Mouse (Mus musculus) embryonic facial prominence, embryonic 11.5 days (tissue): Measurements from ENCODE around the gene Prkab2. TPM values are rescaled to one million over a fixed set of nuclear protein-coding genes. Genes with fewer than 3 reads are reported as not detected.

Source experiments
- ATAC-seq: fragments of 200-750 bp; cut with Nextera tagmentation; replicated peaks from 2 replicates; pipeline ENCODE4 v1.8.0; 2017; ENCODE audit warnings: low read depth; ENCODE audit not compliant: insufficient number of reproducible peaks, low FRiP score, low TSS enrichment
- DNase-seq: peaks from one replicate; pipeline ENCODE4 v3.0.0-alpha.2; 2015; ENCODE audit warnings: low spot score
- H3K27ac ChIP-seq: fragments of 300-500 bp; sonication (generic); replicated peaks from 2 replicates; pipeline ENCODE4 v1.5.1; 2014; ENCODE audit warnings: mild to moderate bottlenecking, low read depth, low read length, control low read depth
- H3K27me3 ChIP-seq: fragments of 300-500 bp; sonication (generic); 2 replicates; pipeline ENCODE4 v1.6.1; 2014; ENCODE audit warnings: mild to moderate bottlenecking, low read length, moderate library complexity, mixed read lengths; ENCODE audit not compliant: control insufficient read depth, insufficient read depth
- H3K36me3 ChIP-seq: fragments of 300-500 bp; sonication (generic); replicated peaks from 2 replicates; pipeline ENCODE4 v1.6.1; 2014; ENCODE audit warnings: low read depth, mild to moderate bottlenecking, low read length, moderate library complexity, mixed read lengths; ENCODE audit not compliant: control insufficient read depth, insufficient read depth
- H3K4me1 ChIP-seq: fragments of 300-500 bp; sonication (generic); 2 replicates; pipeline ENCODE4 v1.6.1; 2014; ENCODE audit warnings: low read length, mixed read lengths; ENCODE audit not compliant: control insufficient read depth, insufficient read depth
- H3K4me2 ChIP-seq: fragments of 300-500 bp; sonication (generic); 2 replicates; pipeline ENCODE4 v1.6.1; 2014; ENCODE audit warnings: low read depth, mild to moderate bottlenecking, control low read depth, low read length, moderate library complexity
- H3K4me3 ChIP-seq: fragments of 300-500 bp; sonication (generic); 2 replicates; pipeline ENCODE4 v1.5.1; 2014; ENCODE audit warnings: low read depth, low read length, control low read depth
- H3K9ac ChIP-seq: fragments of 300-500 bp; sonication (generic); replicated peaks from 2 replicates; pipeline ENCODE4 v1.6.1; 2014; ENCODE audit warnings: mild to moderate bottlenecking, control low read depth, low read length
- H3K9me3 ChIP-seq: fragments of 300-500 bp; sonication (generic); replicated peaks from 2 replicates; pipeline ENCODE4 v1.6.1; 2016; ENCODE audit warnings: mild to moderate bottlenecking, low read length, inconsistent platforms, mixed read lengths; ENCODE audit not compliant: control insufficient read depth
- WGBS: fragments of 180-500 bp; shearing (Covaris S2); extraction: QIAGEN DNeasy Blood & Tissue Kit; methylation state at CpG from one replicate; pipeline ENCODE4 v1.1.7; 2014; 5-methylcytosine and 5-hydroxymethylcytosine counted together
- polyA plus RNA-seq: library from polyadenylated mRNA; unstranded; fragments of >200 nt; fragmentation: Nextera tagmentation; extraction: Ambion mirVana; gene quantifications from 2 replicates; pipeline ENCODE4 v1.2.1, GENCODE M21; 2014

The Prkab2 gene
- polyA plus RNA-seq, 1 experiment from 2014 or later, result 6.2 TPM

- Histone ChIP-seq H3K9me3 (no peaks in the 10 kb centered on the region), H3K4me1 (no peaks in the 10 kb centered on the region), H3K27ac (no peak overlapping the region), H3K9ac (no peak overlapping the region), H3K36me3 (no peaks in the 10 kb centered on the region), H3K4me3 (no peak overlapping the region), H3K4me2 (no peak overlapping the region), H3K27me3 (no peaks in the 10 kb centered on the region)
- WGBS, result 86% methylated on average over 8 of the region's 8 CpGs
- no peak for ATAC-seq
- DNase-seq, result no peak
These were observed 40.1 kb upstream of the Prkab2 start for GRCm38 (mm10) chr3:97617899-97618298.

GRCm38 (mm10) chr3:97620657-97621056 lies 37.3 kb upstream of the Prkab2 start:
- Histone ChIP-seq H3K4me3 (no peak overlapping the region), H3K4me2 (no peak overlapping the region), H3K9me3 (no peaks in the 10 kb centered on the region), H3K27ac (no peak overlapping the region), H3K27me3 (no peaks in the 10 kb centered on the region), H3K36me3 (no peaks in the 10 kb centered on the region), H3K9ac (no peak overlapping the region), H3K4me1 (no peaks in the 10 kb centered on the region)
- ATAC-seq (no peak), DNase-seq (no peak)
- 84% methylated on average over 4 of the region's 4 CpGs for WGBS

- no peaks in the 10 kb centered on the region for H3K27me3 ChIP-seq
- H3K4me1 ChIP-seq, result no peaks in the 10 kb centered on the region
- H3K9ac ChIP-seq, result no peak overlapping the region
- H3K4me2 ChIP-seq, result no peak overlapping the region
- WGBS, result 42% methylated on average over 2 of the region's 2 CpGs
- H3K4me3 ChIP-seq, result no peak overlapping the region
- H3K36me3 ChIP-seq, result no peaks in the 10 kb centered on the region
- no peaks in the 10 kb centered on the region for H3K9me3 ChIP-seq
- DNase-seq (no peak), ATAC-seq (no peak)
- no peak overlapping the region for H3K27ac ChIP-seq
These were observed 33.4 kb upstream of the Prkab2 start for GRCm38 (mm10) chr3:97624611-97625010.

- H3K4me1 ChIP-seq, result no peaks in the 10 kb centered on the region
- WGBS, result 79% methylated on average over 7 of the region's 7 CpGs
- no peak overlapping the region for H3K9ac ChIP-seq
- H3K27me3 ChIP-seq, result no peaks in the 10 kb centered on the region
- H3K27ac ChIP-seq, result no peak overlapping the region
- no peaks in the 10 kb centered on the region for H3K36me3 ChIP-seq
- H3K9me3 ChIP-seq, result no peaks in the 10 kb centered on the region
- H3K4me2 ChIP-seq, result no peak overlapping the region; the same call in 1 of the 2 replicates
- DNase-seq (no peak), ATAC-seq (no peak)
- H3K4me3 ChIP-seq, result no peak overlapping the region; the same call in 1 of the 2 replicates
These were observed 30.1 kb upstream of the Prkab2 start for GRCm38 (mm10) chr3:97627893-97628292.

DNA sequence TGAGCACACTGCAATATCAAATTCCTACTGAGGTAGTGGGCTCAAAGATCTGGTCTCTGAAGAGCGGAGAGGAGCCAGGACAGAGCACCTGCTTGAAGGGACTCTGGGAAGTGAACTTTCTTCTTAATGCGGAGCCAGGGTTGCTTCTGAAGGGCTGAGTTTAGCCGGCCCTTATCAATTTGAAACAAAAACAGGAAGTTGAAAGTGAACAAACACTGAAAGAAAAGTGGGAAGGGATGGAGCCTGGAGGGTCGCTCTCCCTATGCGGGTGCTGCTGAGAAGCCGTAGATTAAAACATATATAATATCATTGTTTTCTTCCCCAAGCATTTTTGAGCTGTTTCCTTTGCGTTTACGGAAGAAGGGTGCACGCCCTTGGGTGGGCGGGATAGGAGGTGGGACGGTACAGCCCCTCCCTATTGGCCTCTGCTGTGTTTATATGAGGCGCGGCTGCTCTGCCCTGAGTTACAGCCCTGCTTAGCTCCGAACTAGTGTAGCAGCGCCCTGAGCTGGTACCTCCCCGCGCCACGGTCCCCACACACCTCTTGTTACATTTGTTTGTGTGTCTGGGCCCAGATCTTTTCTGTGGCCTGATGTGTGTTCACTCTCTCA lies 29.5 kb upstream of the Prkab2 start, which contains the start of gene Fmo5:
Fmo5 (plus strand) TSS at position 414 of the 611 bp plus-strand sequence.
- Histone ChIP-seq H3K4me1 (no peaks in the 10 kb centered on the region), H3K27me3 (no peaks in the 10 kb centered on the region), H3K36me3 (no peaks in the 10 kb centered on the region), H3K4me3 (peak within 1 kb of the TSS; percentile 30), H3K4me2 (peak within 1 kb of the TSS; percentile 28), H3K27ac (no peak within 1 kb of the TSS), H3K9ac (peak within 1 kb of the TSS; percentile 37), H3K9me3 (no peaks in the 10 kb centered on the region)
- ATAC-seq, result 0 out of 2 replicates have a peak, but pooled peaks have one; percentile 70
- DNase-seq, result peak; percentile 44
- 4% methylated on average over 18 of the region's 18 CpGs for WGBS

DNA sequence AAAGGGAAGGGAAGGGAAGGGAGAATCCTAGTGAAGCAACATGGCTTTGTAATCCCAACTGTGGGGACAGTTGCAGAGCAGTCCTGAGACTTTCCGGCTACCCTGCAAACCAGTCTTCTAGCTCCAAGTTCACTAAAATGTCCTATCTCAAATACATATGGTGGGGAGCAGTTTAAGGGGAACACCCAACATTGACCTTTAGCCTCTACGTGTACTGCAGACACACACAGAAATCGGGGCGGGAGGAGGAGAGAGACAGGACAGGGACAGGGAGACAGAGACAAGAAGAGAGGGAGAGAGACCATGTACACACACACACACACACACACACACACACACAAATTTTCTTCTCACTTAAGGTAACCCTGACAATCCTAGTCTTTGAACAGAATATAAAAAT lies 28.1 kb upstream of the Prkab2 start:
- H3K4me3 ChIP-seq, result no peak overlapping the region
- no peaks in the 10 kb centered on the region for H3K27me3 ChIP-seq
- H3K36me3 ChIP-seq, result no peaks in the 10 kb centered on the region
- no peak overlapping the region for H3K9ac ChIP-seq
- no peaks in the 10 kb centered on the region for H3K4me1 ChIP-seq
- no peaks in the 10 kb centered on the region for H3K9me3 ChIP-seq
- DNase-seq, result no peak
- no peak for ATAC-seq
- H3K4me2 ChIP-seq, result no peak overlapping the region
- H3K27ac ChIP-seq, result no peak overlapping the region
- 82% methylated on average over 4 of the region's 4 CpGs for WGBS

GRCm38 (mm10) chr3:97630746-97631145 lies 27.2 kb upstream of the Prkab2 start:
- no peaks in the 10 kb centered on the region for H3K27me3 ChIP-seq
- H3K4me2 ChIP-seq, result no peak overlapping the region
- no peak overlapping the region for H3K4me3 ChIP-seq
- WGBS, result 90% methylated on average over 4 of the region's 4 CpGs
- no peaks in the 10 kb centered on the region for H3K9me3 ChIP-seq
- H3K36me3 ChIP-seq, result no peaks in the 10 kb centered on the region
- no peak overlapping the region for H3K27ac ChIP-seq
- no peak overlapping the region for H3K9ac ChIP-seq
- ATAC-seq (no peak), DNase-seq (no peak)
- no peaks in the 10 kb centered on the region for H3K4me1 ChIP-seq

DNA sequence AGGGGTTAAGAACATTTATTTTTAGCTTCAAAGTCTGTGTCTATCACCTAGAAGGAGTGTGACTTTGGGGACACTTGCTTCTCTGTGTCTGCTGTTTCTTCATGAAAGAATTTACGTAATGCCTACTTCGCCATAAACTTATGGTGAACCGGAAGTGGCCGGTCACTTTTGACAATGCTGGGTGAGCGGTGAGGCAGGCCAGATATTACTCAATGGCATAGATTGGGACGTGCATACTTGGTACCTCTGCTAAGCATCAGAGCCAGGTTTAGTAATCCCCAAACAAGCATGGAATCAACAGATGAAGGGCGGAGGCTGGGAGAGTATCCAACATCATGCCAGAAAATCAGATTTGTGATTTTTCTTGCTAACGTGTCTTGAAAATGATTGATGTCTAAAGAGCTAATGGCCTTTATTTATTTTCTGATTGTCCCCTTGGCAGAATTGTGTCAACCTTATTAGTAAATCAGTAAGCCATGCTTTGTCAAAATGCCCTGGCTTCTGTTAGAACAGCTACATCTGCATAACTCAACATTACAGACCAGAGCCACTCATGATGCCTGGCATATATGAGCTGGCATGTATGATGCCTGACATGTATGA lies 26.6 kb upstream of the Prkab2 start:
- H3K9me3 ChIP-seq, result no peaks in the 10 kb centered on the region
- H3K4me2 ChIP-seq, result no peak overlapping the region
- H3K9ac ChIP-seq, result no peak overlapping the region
- H3K36me3 ChIP-seq, result no peaks in the 10 kb centered on the region
- ATAC-seq, result no peak
- H3K27ac ChIP-seq, result no peak overlapping the region
- DNase-seq, result no peak
- 88% methylated on average over 8 of the region's 8 CpGs for WGBS
- H3K27me3 ChIP-seq, result no peaks in the 10 kb centered on the region
- H3K4me1 ChIP-seq, result no peaks in the 10 kb centered on the region
- no peak overlapping the region for H3K4me3 ChIP-seq
